Mouse (Mus musculus) kidney, postnatal 0 days (tissue): ENCODE measurements around the gene Usp17ld. TPM values are rescaled to one million over a fixed set of nuclear protein-coding genes. Genes with fewer than 3 reads are reported as not detected.
"Not testable (repeated sequence)": the region's sequence is repeated elsewhere in the genome, so short reads cannot be mapped to it uniquely, and the experiment has no call there.

Experiments
- ATAC-seq: fragments of 200-750 bp; cut with Nextera tagmentation; replicated peaks from 2 replicates; pipeline ENCODE4 v1.8.0; 2017; ENCODE audit warnings: low read depth, moderate number of reproducible peaks, moderate TSS enrichment, moderate library complexity; ENCODE audit not compliant: low FRiP score
- DNase-seq: peaks from one replicate; pipeline ENCODE4 v3.0.0-alpha.2; 2016; ENCODE audit warnings: low spot score
- H3K27ac ChIP-seq: fragments of 300-500 bp; sonication (generic); 2 replicates; pipeline ENCODE4 v1.5.1; 2014; ENCODE audit warnings: mild to moderate bottlenecking
- H3K27me3 ChIP-seq: fragments of 300-500 bp; sonication (generic); 2 replicates; pipeline ENCODE4 v1.6.1; 2014; ENCODE audit warnings: low read length, mixed read lengths; ENCODE audit not compliant: insufficient read depth
- H3K36me3 ChIP-seq: fragments of 300-500 bp; sonication (generic); 2 replicates; pipeline ENCODE4 v1.6.1; 2014; ENCODE audit warnings: low read length, mixed read lengths; ENCODE audit not compliant: insufficient read depth
- H3K4me1 ChIP-seq: fragments of 300-500 bp; sonication (generic); replicated peaks from 2 replicates; pipeline ENCODE4 v1.6.1; 2014; ENCODE audit warnings: antibody characterized with exemption, low read length, mixed read lengths; ENCODE audit not compliant: insufficient read depth
- H3K4me2 ChIP-seq: fragments of 300-500 bp; sonication (generic); 2 replicates; pipeline ENCODE4 v1.6.1; 2014; ENCODE audit warnings: mild to moderate bottlenecking, low read length, moderate library complexity, mixed read lengths
- H3K4me3 ChIP-seq: fragments of 300-500 bp; sonication (generic); replicated peaks from 2 replicates; pipeline ENCODE4 v1.5.1; 2014; ENCODE audit warnings: low read depth, low read length
- H3K9ac ChIP-seq: fragments of 300-500 bp; sonication (generic); 2 replicates; pipeline ENCODE4 v1.6.1; 2014; ENCODE audit warnings: low read depth, low read length
- H3K9me3 ChIP-seq: fragments of 300-500 bp; sonication (generic); replicated peaks from 2 replicates; pipeline ENCODE4 v1.6.1; 2016; ENCODE audit warnings: low read length, inconsistent platforms, mixed read lengths
- CTCF ChIP-seq: IDR thresholded peaks from 2 replicates; pipeline ENCODE4 v1.5.1; 2016; ENCODE audit warnings: antibody characterized with exemption, low read depth, mild to moderate bottlenecking, moderate library complexity
- WGBS: fragments of 180-500 bp; shearing (Covaris S2); extraction: QIAGEN DNeasy Blood & Tissue Kit; methylation state at CpG from one replicate; pipeline ENCODE4 v1.1.7; 2014; 5-methylcytosine and 5-hydroxymethylcytosine counted together
- microRNA-seq: library from miRNA; unstranded; fragments of <30 nt; microRNA quantifications from one replicate; pipeline ENCODE4, GENCODE M21; 2016
- polyA plus RNA-seq: library from polyadenylated mRNA; unstranded; fragments of >200 nt; fragmentation: Nextera tagmentation; extraction: Ambion mirVana; gene quantifications from 2 replicates; pipeline ENCODE4 v1.2.1, GENCODE M21; 2015

Gene Usp17ld
- not detected in 2 replicates for polyA plus RNA-seq

DNA sequence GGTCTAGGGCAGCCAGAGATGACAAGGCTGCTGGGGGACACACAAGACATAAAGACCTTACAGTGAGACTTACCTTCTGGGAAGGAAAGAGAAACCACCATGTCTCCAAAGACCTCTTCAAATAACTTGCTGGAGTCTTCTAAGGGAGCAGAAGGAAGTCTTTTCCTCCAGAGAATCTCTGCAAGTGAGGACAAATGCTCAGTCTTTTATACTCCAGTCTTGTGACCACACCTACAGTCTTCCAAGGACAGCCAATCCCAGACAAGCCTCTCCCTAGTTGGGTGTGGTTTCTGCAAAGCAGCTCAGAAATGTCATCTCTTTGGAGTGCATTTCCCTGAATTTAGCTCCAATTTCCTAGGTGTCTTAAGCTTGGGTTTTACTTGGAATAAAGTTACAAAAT, at the start of gene Usp17ld:
TSS of gene Usp17ld (minus strand) at position 101 of the 400 bp plus-strand sequence.
- H3K4me1 ChIP-seq, H3K4me2 ChIP-seq, H3K27me3 ChIP-seq, ATAC-seq, H3K9ac ChIP-seq, H3K27ac ChIP-seq, H3K36me3 ChIP-seq, H3K4me3 ChIP-seq, DNase-seq, H3K9me3 ChIP-seq: not testable (repeated sequence)

DNA sequence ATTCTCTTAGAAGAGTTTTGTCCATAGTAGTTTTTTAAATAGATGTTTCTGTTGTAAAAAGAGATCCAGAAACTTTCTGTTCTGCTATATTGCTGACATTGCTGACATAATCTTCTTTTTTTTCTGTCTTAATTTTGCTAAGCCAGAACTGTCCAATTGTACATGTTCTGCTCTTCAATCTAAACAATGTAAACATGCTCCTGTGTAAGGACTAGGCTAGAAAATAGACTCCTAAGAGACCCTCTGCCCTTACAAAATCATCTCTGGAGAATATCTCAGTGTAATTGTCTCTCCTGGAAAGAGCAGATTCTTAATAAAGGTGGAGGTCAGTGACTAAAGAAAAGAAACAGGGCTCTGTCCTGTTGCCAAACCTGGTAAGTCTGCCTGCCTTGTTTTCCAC, 35.6 kb downstream of the Usp17ld start, which contains the start of gene Olfr594:
TSS of gene Olfr594 (plus strand) at position 301 of the 400 bp plus-strand sequence.
- Histone ChIP-seq H3K4me2 (no peak within 1 kb of the TSS), H3K27me3 (no peaks in the 10 kb centered on the region), H3K4me3 (no peak within 1 kb of the TSS), H3K9me3 (no peaks in the 10 kb centered on the region), H3K27ac (no peak within 1 kb of the TSS), H3K36me3 (no peaks in the 10 kb centered on the region), H3K4me1 (no peaks in the 10 kb centered on the region), H3K9ac (no peak within 1 kb of the TSS)
- TF ChIP-seq CTCF = no peak
- DNase-seq (no peak), ATAC-seq (no peak)

DNA sequence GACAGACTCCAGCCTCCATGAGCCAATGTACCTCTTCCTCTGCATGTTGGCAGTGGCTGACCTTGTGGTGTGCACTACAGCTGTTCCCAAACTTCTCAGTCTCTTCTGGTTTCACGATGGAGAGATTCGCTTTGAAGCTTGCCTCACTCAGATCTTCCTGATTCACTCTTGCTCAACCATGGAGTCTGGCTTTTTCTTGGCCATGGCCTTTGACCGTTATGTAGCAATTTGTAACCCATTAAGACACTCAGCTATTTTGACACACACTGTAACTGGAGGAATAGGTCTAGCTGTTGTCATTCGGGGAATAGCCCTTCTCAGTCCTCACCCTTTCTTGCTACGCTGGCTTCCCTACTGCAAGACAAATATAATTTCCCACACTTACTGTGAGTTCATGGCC, 40.3 kb downstream of the Usp17ld start:
- not testable (repeated sequence) for H3K4me1 ChIP-seq, DNase-seq, H3K36me3 ChIP-seq, H3K9me3 ChIP-seq, H3K4me3 ChIP-seq, H3K27me3 ChIP-seq, ATAC-seq, H3K9ac ChIP-seq, H3K4me2 ChIP-seq, H3K27ac ChIP-seq
- WGBS = 84% methylated on average over 5 of the region's 5 CpGs

DNA sequence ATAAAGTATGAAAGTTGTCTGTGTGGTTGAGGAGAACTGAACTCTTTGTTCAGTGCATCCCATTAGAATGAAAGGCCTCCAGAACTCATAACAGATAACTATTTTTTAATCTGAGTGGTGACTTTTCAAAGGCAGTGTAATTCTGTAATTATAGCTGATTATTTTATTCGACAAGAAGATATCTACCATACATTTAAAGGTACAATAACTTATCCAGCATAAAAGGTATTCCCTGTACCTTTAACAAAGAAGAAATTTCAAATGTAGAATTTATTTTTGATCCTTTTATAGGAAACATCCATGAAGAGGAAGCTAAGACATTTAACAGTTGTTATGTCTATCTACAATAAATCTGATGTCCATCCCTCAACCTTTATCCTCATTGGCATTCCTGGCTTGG, 40.7 kb downstream of the Usp17ld start, which contains the start of gene Olfr593:
TSS of gene Olfr593 (plus strand) at position 301 of the 400 bp plus-strand sequence.
- Histone ChIP-seq H3K4me2 (no peak within 1 kb of the TSS), H3K4me1 (no peaks in the 10 kb centered on the region), H3K9ac (no peak within 1 kb of the TSS), H3K4me3 (no peak within 1 kb of the TSS), H3K36me3 (no peaks in the 10 kb centered on the region), H3K27ac (no peak within 1 kb of the TSS), H3K9me3 (no peaks in the 10 kb centered on the region), H3K27me3 (no peaks in the 10 kb centered on the region)
- no peak for ATAC-seq
- DNase-seq = no peak
- WGBS = 68% methylated on average over 1 of the region's 1 CpGs
- TF ChIP-seq CTCF = no peak

Small RNA genes within 50 kb of the gene (microRNA-seq; reads per million reads assigned to microRNA genes)
- gene Gm23550 (not detected), gene Gm25171 (not detected)

Other genes with a start within 250 kb of the Usp17ld start
- gene Olfr582, start 214.5 kb downstream of the Usp17ld start, polyA plus RNA-seq = not detected in 2 replicates
- gene Olfr583, start 201.2 kb downstream of the Usp17ld start, polyA plus RNA-seq = not detected in 2 replicates
- not detected in 2 replicates for gene Olfr584, start 170.6 kb downstream of the Usp17ld start, polyA plus RNA-seq
- not detected in 2 replicates for gene Olfr585, start 154.8 kb downstream of the Usp17ld start, polyA plus RNA-seq
- not detected in 2 replicates for gene Olfr586, start 126.9 kb downstream of the Usp17ld start, polyA plus RNA-seq
- not detected in 2 replicates for gene Olfr588-ps1, start 111.6 kb downstream of the Usp17ld start, polyA plus RNA-seq
- not detected in 2 replicates for gene Olfr589, start 96.1 kb downstream of the Usp17ld start, polyA plus RNA-seq
- not detected in 2 replicates for gene Olfr591, start 74.2 kb downstream of the Usp17ld start, polyA plus RNA-seq
- not detected in 2 replicates for gene Olfr592, start 67.7 kb downstream of the Usp17ld start, polyA plus RNA-seq
- not detected in 2 replicates for gene Olfr593, start 40.6 kb downstream of the Usp17ld start, polyA plus RNA-seq
- not detected in 2 replicates for gene Olfr594, start 35.5 kb downstream of the Usp17ld start, polyA plus RNA-seq
- not detected in 2 replicates for gene Olfr596, start 53.1 kb upstream of the Usp17ld start, polyA plus RNA-seq
- not detected in 2 replicates for gene Olfr597, start 63.8 kb upstream of the Usp17ld start, polyA plus RNA-seq
- not detected in 2 replicates for gene Olfr598, start 71.1 kb upstream of the Usp17ld start, polyA plus RNA-seq
- gene Olfr599, start 83.4 kb upstream of the Usp17ld start, polyA plus RNA-seq = not detected in 2 replicates
- not detected in 2 replicates for gene Olfr600, start 97.2 kb upstream of the Usp17ld start, polyA plus RNA-seq
- gene Olfr601, start 110.2 kb upstream of the Usp17ld start, polyA plus RNA-seq = not detected in 2 replicates
- gene Olfr603, start 133.7 kb upstream of the Usp17ld start, polyA plus RNA-seq = not detected in 2 replicates
- not detected in 2 replicates for gene Usp17lc, start 162.6 kb upstream of the Usp17ld start, polyA plus RNA-seq
- not detected in 2 replicates for gene Olfr605, start 192.9 kb upstream of the Usp17ld start, polyA plus RNA-seq
- gene Olfr606, start 196.5 kb upstream of the Usp17ld start, polyA plus RNA-seq = not detected in 2 replicates
- not detected in 2 replicates for gene Olfr607, start 211.6 kb upstream of the Usp17ld start, polyA plus RNA-seq
- not detected in 2 replicates for gene Olfr608, start 217.4 kb upstream of the Usp17ld start, polyA plus RNA-seq
- not detected in 2 replicates for gene Olfr609, start 245.6 kb upstream of the Usp17ld start, polyA plus RNA-seq